Mouse (Mus musculus) neural tube, embryonic 12.5 days (tissue): ENCODE results near the gene Cd40. TPM values are rescaled to one million over a fixed set of nuclear protein-coding genes. Genes with fewer than 3 reads are reported as not detected.
A peak's percentile ranks its signal among the peaks of the same experiment; 100 is the strongest.

Source experiments
- ATAC-seq: fragments of 200-750 bp; cut with Nextera tagmentation; 2 replicates; pipeline ENCODE4 v1.8.0; 2017; ENCODE audit warnings: low read depth, mild to moderate bottlenecking, moderate TSS enrichment, moderate library complexity; ENCODE audit not compliant: low FRiP score
- H3K27ac ChIP-seq: fragments of 300-500 bp; sonication (generic); 2 replicates; pipeline ENCODE4 v1.5.1; 2016
- H3K27me3 ChIP-seq: fragments of 300-500 bp; sonication (generic); replicated peaks from 2 replicates; pipeline ENCODE4 v1.6.1; 2016; ENCODE audit warnings: mild to moderate bottlenecking
- H3K36me3 ChIP-seq: fragments of 300-500 bp; sonication (generic); 2 replicates; pipeline ENCODE4 v1.6.1; 2016; ENCODE audit warnings: mild to moderate bottlenecking
- H3K4me1 ChIP-seq: fragments of 300-500 bp; sonication (generic); 2 replicates; pipeline ENCODE4 v1.6.1; 2016
- H3K4me2 ChIP-seq: fragments of 300-500 bp; sonication (generic); replicated peaks from 2 replicates; pipeline ENCODE4 v1.6.1; 2016; ENCODE audit warnings: mild to moderate bottlenecking
- H3K4me3 ChIP-seq: fragments of 300-500 bp; sonication (generic); 2 replicates; pipeline ENCODE4 v1.5.1; 2016
- H3K9ac ChIP-seq: fragments of 300-500 bp; sonication (generic); 2 replicates; pipeline ENCODE4 v1.6.1; 2016; ENCODE audit warnings: mild to moderate bottlenecking
- H3K9me3 ChIP-seq: fragments of 300-500 bp; sonication (generic); 2 replicates; pipeline ENCODE4 v1.6.1; 2016; ENCODE audit warnings: mild to moderate bottlenecking
- WGBS: fragments of 180-500 bp; shearing (Covaris S2); methylation state at CpG from one replicate; pipeline ENCODE4 v1.1.7; 2016; 5-methylcytosine and 5-hydroxymethylcytosine counted together
- polyA plus RNA-seq: library from polyadenylated mRNA; unstranded; fragments of >200 nt; fragmentation: Nextera tagmentation; extraction: Ambion mirVana; gene quantifications from 2 replicates; pipeline ENCODE4 v1.2.1, GENCODE M21; 2016

The Cd40 gene
- polyA plus RNA-seq, 1 experiment from 2014 or later = 8.0 TPM

DNA sequence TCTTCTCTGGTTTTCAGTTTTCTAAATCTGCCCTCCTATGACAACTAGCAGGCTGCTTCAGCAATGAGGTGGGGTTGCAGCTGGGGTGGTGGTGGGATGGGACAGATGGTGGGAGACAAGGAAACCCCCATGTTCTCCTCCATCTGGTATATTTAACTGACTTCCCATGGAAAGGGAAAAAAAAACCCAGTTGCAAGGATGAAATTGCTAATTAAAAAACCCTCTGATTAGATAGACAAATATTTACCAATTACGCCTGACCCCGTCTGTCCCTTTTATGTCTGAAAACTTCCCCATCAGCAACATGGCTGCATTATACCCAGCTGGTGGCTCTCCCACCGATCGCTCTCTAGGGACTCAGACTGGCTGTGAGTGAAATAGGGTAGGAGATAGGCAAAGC is 31.2 kb downstream of the Cd40 start:
- H3K9ac ChIP-seq = no peak overlapping the region
- H3K4me2 ChIP-seq = no peak overlapping the region
- no peaks in the 10 kb centered on the region for H3K9me3 ChIP-seq
- H3K27me3 ChIP-seq = 0 out of 2 replicates have a peak, but pooled peaks cover 2% of the 10 kb centered on the region
- no peaks in the 10 kb centered on the region for H3K36me3 ChIP-seq
- no peak overlapping the region for H3K4me3 ChIP-seq
- peaks cover 5% of the 10 kb centered on the region; the same call in 1 of the 2 replicates for H3K4me1 ChIP-seq
- H3K27ac ChIP-seq = no peak overlapping the region
- WGBS = 70% methylated on average over 4 of the region's 4 CpGs
- ATAC-seq = no peak

DNA sequence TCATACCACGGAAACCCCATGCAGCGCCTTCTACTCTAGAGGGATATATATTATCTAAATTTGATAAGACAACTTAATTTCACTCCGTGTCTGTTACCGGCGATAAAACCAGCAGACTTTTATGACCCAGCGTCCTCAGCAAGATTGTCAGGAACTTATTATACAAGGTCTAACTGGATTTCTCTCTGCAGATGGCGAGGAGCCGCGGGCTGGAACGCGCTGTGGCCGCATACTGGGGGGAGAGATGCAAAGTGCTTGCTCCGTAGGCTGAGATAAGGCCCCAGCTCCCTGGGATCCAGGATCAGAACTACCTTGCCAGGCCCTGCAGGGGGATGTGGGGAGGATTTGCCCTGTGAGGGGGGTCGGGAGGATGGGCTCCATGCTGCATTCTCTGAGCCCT is 34.0 kb downstream of the Cd40 start:
- no peaks in the 10 kb centered on the region for H3K36me3 ChIP-seq
- H3K27me3 ChIP-seq = no peaks in the 10 kb centered on the region
- 40% methylated on average over 14 of the region's 14 CpGs for WGBS
- peaks cover 5% of the 10 kb centered on the region; the same call in 1 of the 2 replicates for H3K4me1 ChIP-seq
- no peaks in the 10 kb centered on the region for H3K9me3 ChIP-seq
- H3K27ac ChIP-seq = no peak overlapping the region
- H3K4me2 ChIP-seq = no peak overlapping the region
- ATAC-seq = no peak
- no peak overlapping the region for H3K4me3 ChIP-seq
- H3K9ac ChIP-seq = no peak overlapping the region

DNA sequence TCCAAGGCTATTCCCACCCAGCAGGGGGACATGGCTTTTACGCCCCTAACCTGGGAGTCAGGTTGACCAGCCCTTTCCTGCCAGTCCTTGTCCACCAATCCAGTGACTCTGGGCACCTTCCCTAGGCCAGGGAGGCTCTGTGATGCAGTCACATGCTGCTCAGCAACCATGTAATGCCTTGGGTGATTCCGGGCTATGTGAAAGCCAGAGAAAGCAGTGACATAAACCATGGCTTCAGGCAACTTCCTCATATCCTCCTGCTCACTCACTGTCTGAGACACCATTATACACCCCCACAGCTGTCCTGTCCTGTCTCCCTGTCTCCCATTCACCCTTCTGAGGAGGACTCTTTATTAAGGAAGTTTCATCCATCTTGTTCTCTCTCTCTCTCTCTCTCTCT is 35.2 kb downstream of the Cd40 start, which contains the start of gene 1700025C18Rik:
Gene 1700025C18Rik (minus strand): TSS at position 101 of the 400 bp plus-strand sequence.
- Histone ChIP-seq H3K27me3 (0 out of 2 replicates have a peak, but pooled peaks cover under 1% of the 10 kb centered on the region), H3K9me3 (no peaks in the 10 kb centered on the region), H3K27ac (no peak within 1 kb of the TSS), H3K36me3 (no peaks in the 10 kb centered on the region), H3K9ac (no peak within 1 kb of the TSS), H3K4me2 (no peak within 1 kb of the TSS), H3K4me1 (peaks cover 5% of the 10 kb centered on the region; the same call in 1 of the 2 replicates), H3K4me3 (no peak within 1 kb of the TSS)
- ATAC-seq = no peak
- WGBS = 85% methylated on average over 2 of the region's 2 CpGs

DNA sequence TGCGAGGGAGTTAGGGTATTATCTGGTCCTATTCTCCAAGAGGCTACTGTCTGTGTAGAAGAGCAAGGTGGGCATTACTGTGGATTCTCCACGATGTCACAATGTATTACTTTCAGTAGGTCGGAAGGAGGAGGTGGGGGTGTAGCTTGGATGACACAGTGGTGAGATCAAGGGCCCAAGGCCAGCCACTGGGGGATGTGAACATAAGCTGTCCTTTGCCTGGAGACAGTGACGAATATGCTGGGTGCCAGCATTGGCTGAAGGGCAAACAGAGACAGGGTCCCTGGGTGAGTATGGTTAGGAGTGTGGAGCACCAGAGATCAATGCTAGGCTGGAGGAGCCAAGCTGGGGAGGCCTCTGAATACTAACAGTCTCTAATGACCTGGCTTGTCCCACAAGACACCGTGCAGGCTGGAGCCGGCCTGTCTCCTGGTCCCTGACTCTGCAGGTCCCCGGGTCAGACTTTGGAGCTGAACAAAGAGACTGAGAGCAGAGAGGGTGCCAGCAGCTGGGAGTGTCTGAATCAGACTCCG is 36.1 kb downstream of the Cd40 start:
- Histone ChIP-seq H3K27me3 (0 out of 2 replicates have a peak, but pooled peaks cover 6% of the 10 kb centered on the region), H3K9ac (no peak overlapping the region), H3K36me3 (no peaks in the 10 kb centered on the region), H3K9me3 (no peaks in the 10 kb centered on the region), H3K27ac (no peak overlapping the region), H3K4me2 (no peak overlapping the region), H3K4me3 (no peak overlapping the region), H3K4me1 (peaks cover 13% of the 10 kb centered on the region)
- WGBS = 67% methylated on average over 8 of the region's 8 CpGs
- no peak for ATAC-seq

DNA sequence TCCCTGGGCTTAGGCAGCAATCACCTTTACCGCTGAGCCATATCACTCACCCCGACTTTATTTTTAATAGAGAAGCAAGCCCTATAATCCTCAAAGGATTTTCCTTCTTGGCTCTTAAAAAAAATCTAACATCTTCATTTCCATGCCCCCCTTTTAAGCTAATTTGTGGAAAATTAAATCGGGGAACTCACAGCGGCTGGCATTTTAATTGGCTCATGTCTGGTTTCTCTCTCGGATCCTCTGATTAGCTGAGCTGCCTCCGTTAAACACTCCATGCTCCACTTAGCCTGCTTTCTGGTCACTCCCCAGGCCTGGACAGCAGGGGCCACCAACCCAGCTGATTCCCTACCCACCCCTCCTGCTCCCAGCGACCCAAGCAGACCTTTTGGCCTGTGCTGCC is 37.0 kb downstream of the Cd40 start:
- H3K9ac ChIP-seq = no peak overlapping the region
- peaks cover 18% of the 10 kb centered on the region for H3K4me1 ChIP-seq
- no peak overlapping the region for H3K4me2 ChIP-seq
- no peak overlapping the region for H3K4me3 ChIP-seq
- no peaks in the 10 kb centered on the region for H3K36me3 ChIP-seq
- no peak for ATAC-seq
- H3K9me3 ChIP-seq = no peaks in the 10 kb centered on the region
- peaks cover 10% of the 10 kb centered on the region; the same call in 1 of the 2 replicates for H3K27me3 ChIP-seq
- no peak overlapping the region for H3K27ac ChIP-seq
- WGBS = 77% methylated on average over 7 of the region's 7 CpGs

DNA sequence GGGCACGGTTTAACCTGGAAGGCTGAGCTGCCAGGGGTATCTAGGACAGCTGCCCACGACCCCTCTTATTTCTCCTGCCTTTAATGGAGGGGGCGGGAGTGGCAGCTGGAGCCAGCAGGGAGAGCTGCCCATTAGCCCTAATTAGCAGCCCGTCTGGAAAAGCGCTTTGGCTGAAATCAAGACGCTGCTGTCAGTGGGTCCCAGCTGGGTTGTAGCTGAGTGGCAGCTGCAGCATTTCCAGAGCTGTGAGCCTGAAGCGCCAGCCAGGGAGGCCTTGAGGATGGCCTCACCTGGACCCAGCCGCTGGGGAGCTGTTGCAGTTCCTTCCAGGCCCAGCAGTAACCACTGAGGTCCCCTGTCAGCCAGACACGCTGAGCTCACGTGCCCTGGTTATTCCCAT is 40.9 kb downstream of the Cd40 start:
- no peak overlapping the region for H3K4me3 ChIP-seq
- no peak overlapping the region for H3K9ac ChIP-seq
- H3K27me3 ChIP-seq = peaks cover 41% of the 10 kb centered on the region
- WGBS = 12% methylated on average over 10 of the region's 10 CpGs
- no peaks in the 10 kb centered on the region for H3K36me3 ChIP-seq
- no peaks in the 10 kb centered on the region for H3K9me3 ChIP-seq
- no peak overlapping the region for H3K27ac ChIP-seq
- peak; percentile 39; the same call in 1 of the 2 replicates for ATAC-seq
- H3K4me1 ChIP-seq = peaks cover 13% of the 10 kb centered on the region
- H3K4me2 ChIP-seq = no peak overlapping the region

DNA sequence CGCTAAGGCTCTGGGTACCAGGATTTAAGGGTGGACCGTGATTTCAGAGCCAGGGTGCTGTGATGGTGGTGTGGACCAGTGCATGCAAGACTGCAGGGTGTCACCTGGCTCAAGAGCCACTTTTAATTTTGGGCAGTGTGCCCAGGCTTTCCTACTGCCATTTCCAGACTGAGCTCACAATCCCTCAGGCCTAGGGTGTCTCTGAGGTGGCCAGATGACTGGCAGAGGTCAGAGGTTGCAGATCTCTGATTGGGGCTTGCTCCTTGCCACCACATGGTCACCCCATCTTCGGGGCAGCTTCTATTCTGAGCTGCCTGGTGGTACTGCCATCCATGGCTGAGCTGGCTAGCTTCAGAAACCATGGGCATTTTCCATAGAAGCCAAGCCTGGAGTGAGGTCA is 43.4 kb downstream of the Cd40 start:
- Histone ChIP-seq H3K4me3 (no peak overlapping the region), H3K9ac (no peak overlapping the region), H3K36me3 (no peaks in the 10 kb centered on the region), H3K4me1 (peaks cover 13% of the 10 kb centered on the region), H3K27me3 (peaks cover 49% of the 10 kb centered on the region), H3K4me2 (no peak overlapping the region), H3K9me3 (no peaks in the 10 kb centered on the region), H3K27ac (no peak overlapping the region)
- ATAC-seq = no peak
- WGBS = 89% methylated on average over 3 of the region's 3 CpGs

DNA sequence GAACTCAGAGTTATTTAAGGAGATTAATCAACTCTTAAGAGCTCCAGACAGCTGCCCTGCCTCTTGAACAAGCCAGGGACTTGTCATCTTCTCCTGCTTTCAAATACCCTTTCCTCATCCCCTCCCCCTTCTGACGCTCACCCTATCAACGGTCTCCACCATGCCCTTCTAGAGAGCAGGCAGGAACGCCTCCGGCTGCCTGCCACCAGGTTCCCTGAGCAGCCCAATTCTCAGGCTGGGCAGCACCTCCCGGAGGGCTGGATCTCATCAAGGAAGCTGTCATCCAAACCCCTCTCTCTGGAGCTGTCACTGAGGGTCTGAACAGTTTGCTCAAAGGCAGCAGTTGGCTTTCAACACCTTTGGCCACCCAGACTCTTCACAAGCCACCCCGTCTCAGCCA is 45.3 kb downstream of the Cd40 start:
- Histone ChIP-seq H3K4me2 (no peak overlapping the region), H3K4me3 (no peak overlapping the region), H3K27me3 (peaks cover 59% of the 10 kb centered on the region), H3K36me3 (no peaks in the 10 kb centered on the region), H3K9me3 (no peaks in the 10 kb centered on the region), H3K27ac (no peak overlapping the region), H3K9ac (no peak overlapping the region), H3K4me1 (peaks cover 13% of the 10 kb centered on the region; the same call in 1 of the 2 replicates)
- 14% methylated on average over 6 of the region's 6 CpGs for WGBS
- no peak for ATAC-seq

DNA sequence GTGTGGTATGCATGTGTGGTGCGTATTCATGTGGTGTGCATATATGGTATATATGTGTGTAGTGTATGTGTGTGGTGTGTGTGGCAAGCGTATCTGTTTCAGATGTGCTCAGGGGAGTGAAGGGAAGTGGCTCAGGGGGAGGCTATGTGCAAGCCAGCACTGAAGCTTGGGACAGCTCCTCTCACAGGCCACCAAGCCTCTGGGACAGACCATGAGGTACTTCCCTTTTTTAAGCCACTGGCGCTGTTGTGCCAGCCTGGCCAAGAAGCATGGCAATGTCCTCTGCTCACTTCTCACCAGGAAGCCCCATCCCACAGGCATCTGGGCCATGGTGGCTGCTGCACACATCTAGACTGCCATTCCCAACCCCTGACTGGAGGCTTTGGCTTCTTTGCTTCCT is 47.5 kb downstream of the Cd40 start:
- WGBS = 75% methylated on average over 3 of the region's 3 CpGs
- Histone ChIP-seq H3K36me3 (no peaks in the 10 kb centered on the region), H3K27me3 (peaks cover 63% of the 10 kb centered on the region)

DNA sequence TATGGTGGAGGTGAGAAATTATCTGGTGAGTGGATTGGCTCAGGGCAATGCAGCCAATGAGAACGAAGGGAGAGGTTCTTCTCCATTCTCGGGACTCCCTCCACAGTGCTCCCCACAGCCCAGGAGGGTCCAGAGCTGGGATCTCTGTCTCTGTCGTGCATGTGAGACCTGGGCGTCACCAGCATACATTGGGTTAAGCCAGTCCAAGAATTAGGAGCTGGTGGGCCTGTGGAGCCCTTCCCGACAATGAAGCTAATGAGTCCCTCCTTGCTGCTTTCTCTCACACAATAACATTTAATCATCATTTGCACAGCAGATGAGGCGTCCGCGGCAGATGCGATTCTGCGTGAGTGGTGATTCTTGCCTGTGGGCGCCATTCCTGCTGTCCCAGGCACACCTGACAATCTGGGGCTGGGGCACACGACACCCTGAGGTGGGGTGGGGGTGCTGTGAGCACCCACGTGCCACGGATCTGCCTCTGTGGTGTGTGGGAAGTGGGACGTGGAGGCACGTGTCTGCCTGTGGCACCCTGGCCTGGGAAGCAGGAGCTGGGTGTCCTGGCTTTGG is 50.2 kb downstream of the Cd40 start:
- ATAC-seq = no peak
- H3K4me2 ChIP-seq = no peak overlapping the region
- no peak overlapping the region for H3K27ac ChIP-seq
- H3K9ac ChIP-seq = no peak overlapping the region
- 0 out of 2 replicates have a peak, but pooled peaks cover 8% of the 10 kb centered on the region for H3K4me1 ChIP-seq
- H3K27me3 ChIP-seq = peaks cover 69% of the 10 kb centered on the region
- no peaks in the 10 kb centered on the region for H3K36me3 ChIP-seq
- 53% methylated on average over 16 of the region's 16 CpGs for WGBS
- H3K9me3 ChIP-seq = no peaks in the 10 kb centered on the region
- no peak overlapping the region for H3K4me3 ChIP-seq

More for the DNA sequence above, 47.5 kb downstream of the Cd40 start:
- no peak overlapping the region for H3K27ac ChIP-seq
- H3K9ac ChIP-seq = no peak overlapping the region
- no peak overlapping the region for H3K4me2 ChIP-seq
- no peak overlapping the region for H3K4me3 ChIP-seq
- H3K9me3 ChIP-seq = no peaks in the 10 kb centered on the region
- ATAC-seq = no peak
- 0 out of 2 replicates have a peak, but pooled peaks cover 8% of the 10 kb centered on the region for H3K4me1 ChIP-seq

DNA sequence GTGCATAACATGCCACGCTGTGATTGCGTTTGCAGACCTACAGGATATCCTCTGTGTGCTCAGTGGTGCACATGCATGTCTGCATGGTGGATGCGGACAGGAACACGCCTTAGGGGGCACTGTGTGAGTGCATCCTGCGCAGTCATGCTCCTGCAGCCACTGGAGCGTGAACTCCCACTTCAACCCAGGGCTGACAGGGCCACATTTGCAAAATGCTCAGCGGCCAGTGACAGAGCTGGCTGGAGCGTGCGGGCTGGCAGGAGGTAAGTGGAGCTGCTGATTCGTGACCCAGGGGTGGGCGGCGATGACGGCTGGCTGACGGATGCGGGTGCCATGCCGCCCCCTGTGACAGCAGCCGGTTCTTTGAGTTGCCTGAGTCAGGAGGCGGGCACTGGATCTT is 51.2 kb downstream of the Cd40 start:
- Histone ChIP-seq H3K27ac (no peak overlapping the region), H3K4me1 (0 out of 2 replicates have a peak, but pooled peaks cover 8% of the 10 kb centered on the region), H3K4me2 (no peak overlapping the region), H3K27me3 (peaks cover 72% of the 10 kb centered on the region), H3K4me3 (no peak overlapping the region), H3K9ac (no peak overlapping the region), H3K9me3 (no peaks in the 10 kb centered on the region), H3K36me3 (no peaks in the 10 kb centered on the region)
- peak; percentile 23; the same call in 1 of the 2 replicates for ATAC-seq
- 23% methylated on average over 18 of the region's 18 CpGs for WGBS

DNA sequence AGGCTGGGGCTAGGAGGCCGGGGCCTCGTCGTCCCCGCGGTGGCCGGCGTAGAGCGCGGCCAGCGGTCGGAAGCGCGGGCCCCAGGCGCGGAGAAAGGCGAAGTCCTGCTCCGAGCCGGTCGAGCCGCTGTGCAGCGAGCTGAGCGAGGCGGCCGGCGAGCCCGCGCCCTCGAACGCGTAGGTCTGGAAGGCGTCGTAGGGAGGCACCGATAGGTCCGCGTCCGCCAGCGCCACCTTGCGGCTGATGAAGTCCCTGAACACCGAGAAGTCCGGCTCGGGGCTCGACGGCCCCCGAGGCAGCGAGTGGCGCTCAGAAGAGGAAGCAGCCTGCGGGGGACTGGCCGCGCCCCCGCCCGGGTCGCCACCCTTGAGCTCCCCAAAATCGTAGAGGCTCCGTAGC is 56.7 kb downstream of the Cd40 start:
- no peak overlapping the region for H3K27ac ChIP-seq
- no peaks in the 10 kb centered on the region for H3K36me3 ChIP-seq
- no peak overlapping the region for H3K9ac ChIP-seq
- no peak overlapping the region for H3K4me3 ChIP-seq
- H3K9me3 ChIP-seq = no peaks in the 10 kb centered on the region
- 1% methylated on average over 54 of the region's 54 CpGs for WGBS
- H3K27me3 ChIP-seq = peaks cover 82% of the 10 kb centered on the region
- peak overlapping the region; percentile 14 for H3K4me2 ChIP-seq
- peaks cover 14% of the 10 kb centered on the region; the same call in 1 of the 2 replicates for H3K4me1 ChIP-seq
- ATAC-seq = peak; percentile 54

DNA sequence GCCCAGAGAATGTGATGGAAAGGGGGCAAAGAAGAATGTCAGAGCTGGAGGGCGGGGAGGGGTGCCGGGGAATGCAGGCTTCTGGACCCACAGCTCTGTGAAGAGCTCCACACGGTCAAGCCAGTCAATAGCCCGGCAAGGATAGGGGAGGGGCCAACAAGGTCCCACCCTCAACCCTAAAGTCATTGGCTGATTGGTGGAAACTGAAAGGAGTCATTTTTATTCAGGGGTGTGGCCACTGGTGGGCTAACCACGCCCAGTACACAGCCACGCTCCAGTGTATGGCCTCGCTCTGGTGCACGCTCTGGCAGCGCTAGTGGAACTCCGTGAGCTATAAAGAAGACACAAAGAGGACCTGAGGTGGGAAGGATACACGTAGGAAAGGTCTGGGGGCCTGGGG is 58.3 kb downstream of the Cd40 start:
- Histone ChIP-seq H3K9me3 (no peaks in the 10 kb centered on the region), H3K4me3 (no peak overlapping the region), H3K36me3 (no peaks in the 10 kb centered on the region), H3K4me1 (peaks cover 14% of the 10 kb centered on the region; the same call in 1 of the 2 replicates), H3K27ac (no peak overlapping the region), H3K27me3 (peaks cover 75% of the 10 kb centered on the region), H3K4me2 (no peak overlapping the region), H3K9ac (no peak overlapping the region)
- ATAC-seq = peak; percentile 52; the same call in 1 of the 2 replicates
- 10% methylated on average over 11 of the region's 11 CpGs for WGBS
